In genomic region chr11:55450311-55450710, GRCm38 (mm10) we compare ENCODE assay signal across 22 mouse cellular contexts. TPM values are rescaled to one million over a fixed set of nuclear protein-coding genes. Genes with fewer than 3 reads are reported as not detected.
DNase-seq lines count a peak whose midpoint lies in the region; ATAC-seq and TF ChIP-seq lines count a peak whose summit lies in the region.
"Had no signal": no experiment of that assay in that cellular context is flagged by ENCODE, and none has a peak within 500 bp of the region (broad histone marks: within the 10 kb centered on the region; RNA-seq: fewer than 3 reads in every experiment).

No protein-coding gene starts in this region.

- no peaks in the 10 kb centered on the region for H3K79me2 ChIP-seq in heart, adult 2 months (replicated peaks; ENCODE audit: control insufficient read depth, insufficient read depth, low read length)

- H3K36me3 ChIP-seq in heart, adult 2 months (ENCODE audit: control insufficient read depth, insufficient read depth, low read length) = peaks cover 2% of the 10 kb centered on the region; the same call in 1 of the 2 replicates
- peaks cover 16% of the 10 kb centered on the region; the same call in 1 of the 2 replicates for H3K36me3 ChIP-seq in kidney, embryonic 16.5 days (ENCODE audit: insufficient read depth, low read length)
- peaks cover 96% of the 10 kb centered on the region for H3K36me3 ChIP-seq in E14TG2a.4 (ENCODE audit: insufficient read depth, low read length)

- H3K4me1 ChIP-seq in heart, adult 2 months (ENCODE audit: control insufficient read depth, insufficient read depth, low read length) = peaks cover 22% of the 10 kb centered on the region
- H3K4me1 ChIP-seq in kidney, embryonic 16.5 days (ENCODE audit: insufficient read depth, low read length) = peaks cover 4% of the 10 kb centered on the region; the same call in 1 of the 2 replicates
- peaks cover 76% of the 10 kb centered on the region for H3K4me1 ChIP-seq in E14TG2a.4 (replicated peaks; ENCODE audit: low read depth, low read length)
- H3K4me1 ChIP-seq: forebrain, embryonic 10.5 days; neural tube, embryonic 13.5 days had no signal

- ATAC-seq in kidney, embryonic 16.5 days (ENCODE audit: low FRiP score, low TSS enrichment) = no peak
- ATAC-seq: hindbrain, embryonic 16.5 days had no signal

- H3K27me3 ChIP-seq in heart, adult 2 months (ENCODE audit: control insufficient read depth, insufficient read depth, low read length) = no peaks in the 10 kb centered on the region
- no peaks in the 10 kb centered on the region for H3K27me3 ChIP-seq in kidney, embryonic 16.5 days (ENCODE audit: insufficient read depth, low read length)
- H3K27me3 ChIP-seq in E14TG2a.4 (ENCODE audit: insufficient read depth, low read length) = no peaks in the 10 kb centered on the region
- H3K27me3 ChIP-seq: embryonic facial prominence, embryonic 15.5 days; heart, embryonic 13.5 days; limb, embryonic 13.5 days; neural tube, embryonic 13.5 days had no signal

- WGBS in heart, adult 2 months = 49% methylated on average over 4 of the region's 4 CpGs
- 61% methylated on average over 4 of the region's 4 CpGs for WGBS in kidney, embryonic 16.5 days

- intact Hi-C loops in heart, adult 2 months (cut with DNase I) = loop anchor here (10.0 kb wide), 1 partner anchor 356 kb away; the partner anchor contains the start of gene Gm2a
- intact Hi-C loops in heart, postnatal 36 days (cut with DNase I) = loop anchor here (10.0 kb wide), 1 partner anchor 356 kb away; the partner anchor contains the start of gene Gm2a

- TF ChIP-seq CTCF in heart, adult 2 months (IDR thresholded peaks at IDR 0.05) = no peak
- no peak for TF ChIP-seq CTCF in E14TG2a.4 (conservative IDR thresholded peaks at IDR 0.05; ENCODE audit: low read length)

- no peak for TF ChIP-seq EP300 in heart, adult 2 months (IDR thresholded peaks at IDR 0.05; ENCODE audit: insufficient read depth, low read depth, low read length)

- H3K4me2 ChIP-seq in kidney, embryonic 16.5 days (replicated peaks; ENCODE audit: low read depth, low read length) = no peak overlapping the region
- H3K4me2 ChIP-seq: embryonic facial prominence, embryonic 15.5 days; heart, embryonic 13.5 days; limb, embryonic 13.5 days; neural tube, embryonic 13.5 days had no signal

- no peak overlapping the region for H3K9ac ChIP-seq in heart, adult 2 months (ENCODE audit: low read depth, low read length)
- H3K9ac ChIP-seq in kidney, embryonic 16.5 days (replicated peaks; ENCODE audit: low read length) = no peak overlapping the region
- H3K9ac ChIP-seq: embryonic facial prominence, embryonic 15.5 days; limb, embryonic 13.5 days; liver, embryonic 14.5 days; neural tube, embryonic 13.5 days had no signal

- no peak for DNase-seq in heart, adult 2 months
- DNase-seq in heart, postnatal 36 days = no peak
- no peak for DNase-seq in kidney, postnatal 10 days
- peak; percentile 85 for DNase-seq in R1 (ENCODE audit: low read depth, low spot score)
- DNase-seq in spleen, postnatal 4 days (ENCODE audit: low spot score in 2 of 2) = no peak
- DNase-seq: B cell, adult 2 months; cerebellum, postnatal 10 days; embryo, embryonic 11 days; layer of hippocampus, adult 9-11 months; right cerebral cortex, postnatal 25 days; thymus, postnatal 4 days had no signal

- no peak overlapping the region for H3K4me3 ChIP-seq in heart, adult 2 months
- H3K4me3 ChIP-seq in kidney, embryonic 16.5 days (ENCODE audit: low read length) = no peak overlapping the region
- peak overlapping the region; percentile 21 for H3K4me3 ChIP-seq in E14TG2a.4 (replicated peaks; ENCODE audit: low read length)
- H3K4me3 ChIP-seq: embryonic facial prominence, embryonic 15.5 days; forebrain, embryonic 10.5 days; heart, embryonic 13.5 days; limb, embryonic 13.5 days; neural tube, embryonic 13.5 days had no signal

- peak overlapping the region; percentile 67 for H3K27ac ChIP-seq in heart, adult 2 months
- H3K27ac ChIP-seq in kidney, embryonic 16.5 days (ENCODE audit: low read length) = peak overlapping the region; percentile 75
- H3K27ac ChIP-seq: embryonic facial prominence, embryonic 15.5 days; forebrain, embryonic 10.5 days; limb, embryonic 13.5 days; liver, embryonic 14.5 days had no signal

- no peak for TF ChIP-seq POLR2A in heart, adult 2 months (IDR thresholded peaks at IDR 0.05; ENCODE audit: insufficient read depth, low read depth, low read length)

- H3K9me3 ChIP-seq in kidney, embryonic 16.5 days (ENCODE audit: low read length) = no peaks in the 10 kb centered on the region
- no peaks in the 10 kb centered on the region for H3K9me3 ChIP-seq in E14TG2a.4 (ENCODE audit: low read length)
- H3K9me3 ChIP-seq: embryonic facial prominence, embryonic 15.5 days; forebrain, embryonic 10.5 days; G1E; heart, embryonic 13.5 days; limb, embryonic 13.5 days; neural tube, embryonic 13.5 days had no signal

RNA-seq across cellular contexts. Expression of gene Atox1, which starts 10.7 kb away (rescaled TPM):
- 100 to 1,000 TPM in 1 of 2 experiments, 10 to 100 TPM in 1; 98.6 to 112 TPM for total RNA-seq in heart, adult 2 months (2021)
- polyA plus RNA-seq in heart, adult 2 months (2012; rRNA removed) = 155 and 204 TPM in 2 replicates
- 100 to 1,000 TPM; 117 to 124 TPM for total RNA-seq in heart, postnatal 36 days (2021)
- polyA plus RNA-seq in kidney, embryonic 16.5 days (2015; fragmentation: Nextera tagmentation; extraction: Ambion mirVana) = 376 and 406 TPM in 2 replicates

RNA-seq across cellular contexts. Expression of gene G3bp1, which starts 19.2 kb away (rescaled TPM):
- total RNA-seq in heart, adult 2 months (2021) = 10 to 100 TPM; 40.0 to 41.3 TPM
- polyA plus RNA-seq in heart, adult 2 months (2012; rRNA removed) = 22.0 and 31.6 TPM in 2 replicates
- total RNA-seq in heart, postnatal 36 days (2021) = 10 to 100 TPM; 38.8 to 39.0 TPM
- polyA plus RNA-seq in kidney, embryonic 16.5 days (2015; fragmentation: Nextera tagmentation; extraction: Ambion mirVana) = 188 and 197 TPM in 2 replicates

RNA-seq across cellular contexts. Expression of gene Sparc, which starts 27.3 kb away (rescaled TPM):
- 100 to 1,000 TPM; 320 to 420 TPM for total RNA-seq in heart, adult 2 months (2021)
- 666 and 876 TPM in 2 replicates for polyA plus RNA-seq in heart, adult 2 months (2012; rRNA removed)
- 100 to 1,000 TPM; 645 to 801 TPM for total RNA-seq in heart, postnatal 36 days (2021)
- 1,474 and 1,572 TPM in 2 replicates for polyA plus RNA-seq in kidney, embryonic 16.5 days (2015; fragmentation: Nextera tagmentation; extraction: Ambion mirVana)
- total RNA-seq: megakaryocyte-erythroid progenitor cell, adult 5-6 weeks had no signal
- polyA plus RNA-seq: G1E had no signal
